Mouse (Mus musculus) gastrocnemius, postnatal 36 days (tissue): ENCODE data around the gene Tmem182. TPM values are rescaled to one million over a fixed set of nuclear protein-coding genes. Genes with fewer than 3 reads are reported as not detected.

Experiments
- DNase-seq, 2 experiments: peaks; one replicate each; pipeline ENCODE4 v3.0.0; 2022
- intact Hi-C: fragments of 180-260 bp; cut with DNase I; formaldehyde crosslinking; loops from one replicate; pipeline ENCODE4 v1.15.1; 2025
- total RNA-seq, 2 experiments: library from RNA; stranded (reverse); gene quantifications; 2 replicates each; pipeline ENCODE4 v1.2.3; 2021

Gene Tmem182
- total RNA-seq, 2 experiments from 2014 or later, result 192 to 209 TPM

GRCm38 (mm10) chr1:40847196-40847938, 42.0 kb downstream of the Tmem182 start:
- intact Hi-C loops, result loop anchor here (10.0 kb wide), 1 partner anchor 263 kb away; the partner anchor contains the start of gene Slc9a4
- DNase-seq, result no peak

DNA sequence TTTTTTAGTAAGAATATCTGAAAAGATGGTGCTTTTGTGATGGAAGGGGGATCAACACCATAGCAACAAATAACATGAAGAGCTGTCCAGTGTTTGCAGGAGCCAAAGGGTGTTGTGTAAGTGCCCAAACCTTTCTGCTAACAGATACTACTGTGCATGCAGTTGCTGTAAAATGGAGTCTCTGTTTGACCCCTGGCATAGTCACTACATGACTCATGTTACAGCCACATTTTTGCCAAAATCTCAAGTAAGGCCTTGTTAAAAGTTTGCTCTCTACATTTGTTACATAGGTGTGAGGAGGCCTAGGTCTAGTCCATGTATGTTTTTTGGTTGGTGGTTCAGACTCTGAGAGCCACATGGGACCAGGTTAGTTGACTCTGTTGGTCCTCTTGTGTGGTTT, 45.9 kb downstream of the Tmem182 start:
- no peak for DNase-seq
- intact Hi-C loops, result no loop called here

- intact Hi-C loops, result no loop called here
- no peak for DNase-seq
Observed at GRCm38 (mm10) chr1:40855268-40855667, 49.9 kb downstream of the Tmem182 start.

DNA sequence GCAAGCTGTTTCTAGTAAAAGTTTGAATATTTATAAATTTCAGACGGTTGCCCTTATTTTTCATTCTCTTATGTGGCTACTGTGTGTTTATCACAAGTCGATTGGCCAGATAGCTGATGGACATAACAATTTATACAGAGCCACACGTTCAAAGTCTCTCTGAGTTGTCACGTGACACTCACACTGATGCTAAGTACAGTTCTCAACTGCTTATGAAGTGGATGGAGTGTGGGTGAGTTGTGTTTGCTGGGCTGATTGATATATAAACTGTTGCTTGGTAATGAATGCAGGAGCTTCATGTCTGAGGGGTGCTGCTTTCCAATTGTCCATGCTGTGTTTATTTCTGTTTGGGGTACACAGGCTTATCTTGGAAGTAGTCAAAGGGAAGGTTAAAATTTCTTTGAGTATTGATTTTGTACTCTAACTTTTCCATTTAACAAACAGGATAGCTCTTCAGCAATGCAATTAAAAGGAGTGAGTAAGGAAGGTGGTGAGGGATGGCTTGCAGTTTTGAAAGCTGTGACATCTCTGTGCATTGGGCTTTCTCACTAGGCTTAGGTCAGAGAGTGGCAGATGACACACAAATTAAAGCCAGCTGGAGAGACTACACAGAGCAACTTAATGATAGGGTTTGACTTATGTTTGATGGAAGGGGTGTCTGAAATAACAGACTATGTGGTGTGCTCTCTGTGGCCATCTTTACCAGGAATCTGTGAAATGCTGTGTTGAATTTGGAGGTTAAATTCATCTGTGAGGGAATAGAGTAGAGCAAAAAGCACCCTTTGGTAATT, 51.6 kb downstream of the Tmem182 start:
- intact Hi-C loops, result no loop called here
- no peak for DNase-seq

- DNase-seq, result no peak
Observed at GRCm38 (mm10) chr1:40865043-40865442, 59.6 kb downstream of the Tmem182 start.

GRCm38 (mm10) chr1:40867106-40867505, 61.7 kb downstream of the Tmem182 start:
- intact Hi-C loops, result no loop called here
- no peak for DNase-seq

More at GRCm38 (mm10) chr1:40865043-40865442, 59.6 kb downstream of the Tmem182 start:
- intact Hi-C loops, result no loop called here

- no peak for DNase-seq
- intact Hi-C loops, result no loop called here
Observed at GRCm38 (mm10) chr1:40867651-40868050, 62.2 kb downstream of the Tmem182 start.

- intact Hi-C loops, result no loop called here
- DNase-seq, result no peak
Observed at GRCm38 (mm10) chr1:40873760-40874455, 68.5 kb downstream of the Tmem182 start.

DNA sequence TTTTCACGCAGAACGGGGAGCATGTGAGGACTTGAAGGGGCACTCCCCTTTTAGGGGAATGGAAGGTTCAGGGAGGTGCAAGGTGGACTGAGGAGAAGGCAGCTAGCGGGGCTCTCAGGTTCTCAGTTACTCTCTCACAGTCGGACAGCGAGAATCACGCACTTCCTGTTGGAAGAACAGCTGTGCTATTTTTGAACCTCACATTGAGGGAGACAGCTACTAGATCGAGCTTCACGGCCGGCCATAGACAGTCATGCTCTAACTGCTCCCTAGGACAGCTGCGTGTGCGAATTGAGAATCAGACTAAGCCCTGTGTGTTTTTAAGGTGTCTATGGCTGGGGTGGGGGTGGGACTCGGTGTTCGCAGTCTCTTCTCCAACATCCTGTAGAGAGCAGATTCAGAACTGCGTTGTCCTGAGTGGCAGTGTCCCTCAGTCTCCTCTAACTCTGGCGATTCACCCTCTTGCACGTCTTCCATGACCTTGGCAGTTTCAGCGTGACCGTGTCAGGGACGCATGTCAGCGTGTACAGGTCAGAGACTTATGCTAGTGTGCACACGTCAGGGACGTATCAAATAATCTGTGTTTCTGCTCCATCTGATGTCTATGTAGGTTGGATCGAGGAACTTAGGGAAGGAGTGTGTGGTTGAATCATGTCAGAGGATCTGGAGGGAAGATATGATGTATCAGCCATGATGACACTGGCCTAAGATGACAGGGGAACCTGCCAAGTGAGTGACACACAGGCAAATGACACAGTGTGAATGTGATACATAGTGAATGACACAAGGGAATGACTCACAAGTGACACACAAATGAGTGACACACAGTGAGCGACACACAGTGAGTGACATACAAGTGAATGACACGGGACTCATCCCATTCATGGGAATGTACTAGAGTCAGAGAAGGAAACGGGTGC, 69.3 kb downstream of the Tmem182 start:
- intact Hi-C loops, result no loop called here
- no peak for DNase-seq

DNA sequence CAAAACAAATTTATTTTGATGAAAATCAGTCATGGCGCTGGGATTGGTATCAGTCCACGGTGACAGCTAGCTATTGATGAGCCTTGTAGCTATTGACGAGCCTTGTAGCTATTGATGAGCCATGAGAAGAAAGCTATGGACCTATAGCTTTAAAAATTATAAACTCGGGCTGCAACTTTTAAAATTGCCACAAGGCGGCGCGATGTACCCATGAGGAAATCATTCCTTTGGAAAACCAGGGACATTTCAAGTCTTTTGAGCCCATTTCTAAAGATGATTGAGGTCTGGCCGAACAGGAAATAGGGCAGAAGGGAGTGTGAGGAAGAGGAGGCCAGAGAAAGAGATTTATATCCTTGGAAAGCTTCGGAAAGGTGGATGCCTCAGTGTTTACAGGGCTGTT, 73.7 kb downstream of the Tmem182 start:
- intact Hi-C loops, result no loop called here
- peak in 1 of 2 experiments; percentile 24 for DNase-seq

- intact Hi-C loops, result no loop called here
- no peak for DNase-seq
Observed at GRCm38 (mm10) chr1:40879526-40879925, 74.1 kb downstream of the Tmem182 start.

DNA sequence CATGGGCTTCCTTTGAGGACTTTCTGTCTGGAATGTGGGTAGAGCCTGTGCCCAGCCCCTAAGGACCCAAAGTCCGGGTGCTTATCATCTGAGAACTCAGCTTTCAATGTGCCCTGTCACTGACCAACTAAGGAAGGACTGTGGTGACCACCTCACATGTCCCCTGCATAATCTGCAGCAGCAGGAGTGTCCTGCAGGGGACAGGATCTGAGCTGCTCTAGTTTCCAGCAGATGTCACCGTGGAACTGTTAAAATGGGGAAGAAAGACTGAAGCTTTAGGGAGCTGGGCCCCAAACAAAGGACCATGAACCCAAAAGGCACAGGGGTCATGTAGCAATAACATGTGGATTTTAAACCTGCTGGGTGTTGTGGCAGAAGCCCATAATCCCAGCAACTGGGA, 75.1 kb downstream of the Tmem182 start:
- intact Hi-C loops, result loop anchor here (10.0 kb wide), 1 partner anchor 104 kb away; no protein-coding TSS in a partner anchor
- no peak for DNase-seq

GRCm38 (mm10) chr1:40883856-40884255, 78.5 kb downstream of the Tmem182 start:
- no peak for DNase-seq
- intact Hi-C loops, result loop anchor here (10.0 kb wide), 1 partner anchor 101 kb away; no protein-coding TSS in a partner anchor

DNA sequence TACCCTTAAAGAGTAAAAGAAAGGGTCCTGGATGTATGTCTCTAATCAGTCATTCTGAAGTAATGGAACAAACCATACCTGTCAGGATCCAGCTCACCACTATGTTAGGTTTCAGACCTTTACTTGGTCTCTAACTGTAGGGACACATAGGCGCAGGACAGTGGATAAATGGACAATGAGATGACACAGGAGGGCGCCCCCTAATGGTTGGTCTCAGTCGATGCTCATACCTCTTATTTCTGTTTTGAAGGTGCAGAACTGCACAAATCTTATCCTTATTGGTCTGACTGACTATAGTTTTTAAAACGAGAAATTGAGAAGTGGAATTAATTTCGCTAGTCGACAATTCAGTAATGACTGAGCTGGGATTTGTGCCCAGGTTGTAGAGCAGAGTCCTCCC, 79.5 kb downstream of the Tmem182 start:
- intact Hi-C loops, result loop anchor here (10.0 kb wide), 1 partner anchor 100 kb away; no protein-coding TSS in a partner anchor

GRCm38 (mm10) chr1:40887673-40888072, 82.3 kb downstream of the Tmem182 start:
- DNase-seq, result peak in 1 of 2 experiments; percentile 19
- intact Hi-C loops, result loop anchor here (10.0 kb wide), 1 partner anchor 97 kb away; no protein-coding TSS in a partner anchor

More for the DNA sequence above, 79.5 kb downstream of the Tmem182 start:
- DNase-seq, result no peak

DNA sequence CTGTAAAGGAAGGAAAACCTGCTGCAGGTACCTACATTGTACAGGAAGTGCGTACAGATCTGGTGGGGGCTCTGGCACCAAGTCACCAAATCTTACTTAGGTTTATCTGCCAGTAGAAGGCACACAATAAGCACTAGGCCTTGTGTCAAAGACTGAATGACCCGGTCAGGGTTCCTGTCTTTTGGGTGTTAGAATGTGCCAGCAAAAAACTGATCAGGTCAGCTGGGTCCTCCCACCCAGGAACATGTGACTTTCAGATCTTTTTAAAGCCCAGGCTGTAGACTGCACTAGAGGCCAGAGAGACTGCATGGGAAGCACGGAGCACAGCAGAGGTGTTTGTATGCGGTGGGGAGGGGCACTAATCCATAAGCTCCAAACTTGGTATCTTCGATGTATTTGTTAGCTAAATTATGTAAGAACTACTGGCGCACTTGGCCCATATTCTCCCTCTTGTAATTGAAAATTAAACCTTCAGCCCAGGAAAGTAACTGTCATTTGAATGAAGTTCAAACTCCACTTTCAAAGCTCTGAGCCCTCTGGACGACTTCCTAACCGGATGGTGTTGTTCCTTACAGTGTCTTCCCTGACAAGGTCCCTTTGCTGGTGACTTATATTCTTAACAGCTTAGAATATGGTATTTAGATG, 83.1 kb downstream of the Tmem182 start:
- intact Hi-C loops, result loop anchor here (10.0 kb wide), 1 partner anchor 96 kb away; no protein-coding TSS in a partner anchor
- no peak for DNase-seq

DNA sequence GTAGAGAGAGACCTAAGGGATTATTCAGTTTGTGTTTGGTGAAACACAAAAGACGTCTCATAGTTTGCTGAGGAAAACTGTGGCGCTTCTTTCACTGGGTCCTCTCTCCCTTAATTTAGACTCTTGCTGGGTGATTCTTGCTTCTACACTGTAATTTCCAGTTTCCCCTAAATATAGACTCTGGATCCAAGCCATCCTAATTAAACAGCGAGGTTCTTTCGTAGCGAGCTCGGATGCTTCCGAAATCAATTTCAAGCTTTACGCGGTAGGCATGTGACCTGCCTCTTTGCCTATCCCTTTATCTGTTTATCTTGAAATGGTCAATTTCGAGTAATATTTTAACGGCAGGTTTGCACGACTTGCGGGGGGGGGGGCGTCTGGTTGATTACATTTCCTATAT, 84.2 kb downstream of the Tmem182 start:
- intact Hi-C loops, result loop anchor here (10.0 kb wide), 1 partner anchor 95 kb away; no protein-coding TSS in a partner anchor
- DNase-seq, result no peak

DNA sequence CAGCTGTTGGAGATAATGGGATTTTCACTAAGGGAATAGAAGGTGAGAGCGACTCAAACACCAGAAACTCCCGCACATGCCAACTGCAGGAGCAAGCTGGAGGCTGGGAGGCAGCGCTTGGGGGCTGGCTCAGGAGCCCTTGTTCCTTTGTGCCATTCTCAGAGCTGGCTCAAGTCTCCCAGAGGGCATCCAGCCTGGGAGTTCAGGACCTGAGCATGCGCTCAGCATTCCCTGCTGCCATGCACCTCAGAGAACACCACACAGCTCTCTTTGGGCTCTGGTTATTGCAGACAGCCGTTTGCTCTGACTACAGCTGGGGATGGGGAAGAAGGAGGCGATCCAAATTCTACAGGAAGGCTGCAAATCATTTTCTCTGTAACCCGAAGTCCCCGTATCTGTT, 84.8 kb downstream of the Tmem182 start:
- no peak for DNase-seq
- intact Hi-C loops, result no loop called here

- intact Hi-C loops, result no loop called here
- no peak for DNase-seq
Observed at GRCm38 (mm10) chr1:40903712-40904111, 98.3 kb downstream of the Tmem182 start.
